Mouse (Mus musculus) natural killer cell, adult 2 months (primary cell): Measurements from ENCODE around the gene Ak5.
"Not testable (repeated sequence)": the region's sequence is repeated elsewhere in the genome, so short reads cannot be mapped to it uniquely, and the experiment has no call there.

Experiments
- DNase-seq, 2 experiments: peaks; one replicate each; pipeline ENCODE4 v3.0.0; 2022; ENCODE audit warnings: low spot score in 2 of 2

Gene Ak5

DNA sequence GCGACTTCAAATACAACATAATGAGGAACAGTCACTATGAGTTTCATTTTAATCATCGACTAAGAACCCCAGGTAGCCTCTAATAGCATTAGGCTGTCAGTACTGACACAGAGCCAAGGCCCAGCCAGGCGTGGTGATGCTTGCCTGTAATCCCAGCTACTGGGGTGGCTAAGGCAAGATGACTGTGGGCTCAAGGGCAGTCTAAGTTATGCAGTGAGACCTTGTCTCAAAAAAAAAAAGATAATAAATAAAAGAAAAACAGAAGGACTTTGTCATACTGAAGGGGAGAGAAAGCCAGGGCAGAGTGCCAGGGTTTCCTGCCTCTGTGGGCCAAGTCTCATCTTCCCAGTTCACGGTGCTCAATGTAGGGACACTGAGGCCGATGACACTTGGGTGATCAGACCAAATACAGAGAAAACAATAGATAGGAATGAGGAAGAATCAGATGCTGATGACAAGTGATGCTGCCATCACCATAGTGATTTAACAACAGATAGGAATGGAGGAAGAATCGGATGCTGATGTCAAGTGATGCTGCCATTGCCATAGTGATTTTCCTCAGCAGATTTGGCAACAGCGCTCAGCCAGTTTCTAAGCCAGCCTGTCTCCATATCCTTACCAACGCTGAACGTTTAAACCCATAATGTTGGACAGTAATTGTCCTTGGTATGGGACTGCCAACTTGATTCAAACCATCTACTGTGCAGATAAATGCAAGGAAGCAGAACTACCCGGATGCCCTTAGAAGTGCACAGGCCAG, 42.9 kb downstream of the Ak5 start:
- no peak for DNase-seq

GRCm38 (mm10) chr3:152620534-152620933, 47.6 kb downstream of the Ak5 start:
- no peak for DNase-seq

- DNase-seq, result no peak
Measured at GRCm38 (mm10) chr3:152620058-152620457, 48.1 kb downstream of the Ak5 start.

- no peak for DNase-seq
Measured at GRCm38 (mm10) chr3:152609076-152609475, 59.1 kb downstream of the Ak5 start.

DNA sequence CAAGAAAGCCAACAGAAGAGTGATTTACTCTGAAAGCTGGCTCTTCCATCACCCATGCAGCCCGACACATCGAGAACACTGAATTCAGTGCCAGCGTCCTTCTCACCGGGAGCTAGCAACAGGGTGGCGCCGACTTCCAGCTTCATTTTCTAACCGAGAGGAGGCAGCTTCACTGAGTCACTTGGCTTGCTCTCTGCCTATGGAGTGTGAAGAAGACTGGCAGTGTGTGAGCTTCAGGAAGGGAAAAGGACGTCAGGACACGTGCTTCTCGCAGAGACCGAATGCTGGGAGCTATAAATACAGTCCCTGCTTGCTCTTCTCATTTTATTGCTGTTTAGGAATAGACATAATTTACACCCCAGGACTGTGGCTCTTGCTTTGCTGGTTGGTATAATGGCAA, 62.3 kb downstream of the Ak5 start:
- DNase-seq, result no peak

DNA sequence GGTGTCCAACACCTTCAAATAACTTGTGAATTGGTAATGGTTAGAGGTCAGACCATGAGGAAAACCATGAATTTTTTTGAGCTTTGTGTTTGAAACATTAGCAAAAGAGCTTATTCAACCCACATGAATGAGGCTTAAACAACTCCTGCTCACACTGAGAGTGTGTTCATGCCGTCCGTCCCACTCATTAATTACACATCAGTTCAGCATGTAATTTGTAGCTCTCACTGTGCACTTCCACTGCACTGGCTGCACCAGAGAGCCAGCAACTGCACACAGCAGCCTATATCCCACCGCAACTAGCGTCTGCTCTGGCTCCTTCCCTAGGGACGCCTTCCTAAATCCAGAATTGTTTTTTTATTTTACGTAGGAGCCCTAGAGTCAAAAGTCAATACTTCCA, 68.5 kb downstream of the Ak5 start:
- DNase-seq, result no peak

GRCm38 (mm10) chr3:152596406-152597050, 71.6 kb downstream of the Ak5 start:
- DNase-seq, result no peak

DNA sequence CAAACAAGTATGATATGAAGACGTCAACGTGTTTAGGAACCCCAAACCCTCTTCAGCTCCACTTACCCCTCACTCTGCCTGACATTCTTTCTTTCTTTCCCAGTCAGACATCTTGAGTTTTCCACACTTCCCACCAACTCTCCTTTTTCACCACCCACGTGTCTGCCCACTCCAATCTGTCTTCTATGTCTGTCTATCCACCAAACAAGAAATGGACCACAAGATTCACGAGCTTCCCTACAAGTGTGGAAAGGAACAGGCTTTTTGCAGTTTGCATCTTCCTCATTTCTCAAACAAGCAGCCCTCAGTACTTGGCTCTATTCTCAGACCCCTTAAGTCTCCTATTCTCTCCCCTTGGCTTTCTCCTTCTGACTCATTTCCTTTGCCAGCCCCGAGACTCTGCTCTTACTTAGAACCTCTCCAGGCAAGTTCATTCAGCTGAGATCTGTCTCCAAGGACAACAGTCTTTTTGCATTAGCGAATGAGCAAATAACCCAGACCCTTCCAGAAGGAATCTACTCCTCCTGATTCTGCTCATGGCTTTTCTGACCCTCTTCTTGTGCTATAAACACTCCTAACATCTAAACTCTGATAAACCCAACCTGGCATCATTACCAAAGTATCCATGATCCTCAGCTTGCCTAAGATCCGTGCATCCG, 75.3 kb downstream of the Ak5 start:
- DNase-seq, result no peak

- no peak for DNase-seq
Measured at GRCm38 (mm10) chr3:152590491-152590890, 77.7 kb downstream of the Ak5 start.

DNA sequence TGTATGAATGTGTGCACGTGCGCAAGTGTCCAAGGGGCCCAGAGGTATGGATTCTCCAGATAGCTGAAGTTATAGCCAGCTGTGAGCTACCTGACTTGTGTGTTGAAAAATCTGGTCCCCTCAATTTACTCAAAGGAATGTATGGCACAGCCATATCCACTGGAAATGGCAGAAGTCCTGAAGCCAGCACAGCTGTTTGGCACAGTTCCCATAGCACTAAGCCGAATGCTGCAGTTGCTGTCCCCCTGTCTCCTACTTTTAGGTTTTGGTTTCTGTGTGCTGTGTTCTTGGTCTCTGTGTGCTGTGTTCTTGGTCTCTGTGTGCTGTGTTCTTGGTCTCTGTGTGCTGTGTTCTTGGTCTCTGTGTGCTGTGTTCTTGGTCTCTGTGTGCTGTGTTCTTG, 79.1 kb downstream of the Ak5 start:
- DNase-seq, result not testable (repeated sequence)

GRCm38 (mm10) chr3:152587007-152587406, 81.2 kb downstream of the Ak5 start:
- no peak for DNase-seq

DNA sequence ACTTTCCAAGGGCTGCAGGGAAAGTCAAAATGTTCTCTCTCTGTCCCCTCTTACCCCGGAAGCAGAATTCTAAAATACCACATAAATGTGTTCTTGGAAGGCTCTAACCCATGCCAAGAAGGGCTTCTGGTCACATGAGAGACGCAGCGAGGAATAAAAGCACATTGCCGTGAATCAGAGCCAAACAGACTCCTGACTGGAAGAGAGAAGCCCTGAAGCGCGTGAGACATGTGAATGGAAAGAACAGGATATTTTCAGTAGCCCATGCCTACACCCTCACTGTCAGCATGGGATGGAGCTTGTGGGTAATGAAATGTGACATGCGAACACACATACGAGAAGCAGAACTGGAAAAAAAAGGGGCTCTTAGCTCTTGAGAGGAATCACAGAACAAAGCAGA, 82.0 kb downstream of the Ak5 start:
- no peak for DNase-seq

DNA sequence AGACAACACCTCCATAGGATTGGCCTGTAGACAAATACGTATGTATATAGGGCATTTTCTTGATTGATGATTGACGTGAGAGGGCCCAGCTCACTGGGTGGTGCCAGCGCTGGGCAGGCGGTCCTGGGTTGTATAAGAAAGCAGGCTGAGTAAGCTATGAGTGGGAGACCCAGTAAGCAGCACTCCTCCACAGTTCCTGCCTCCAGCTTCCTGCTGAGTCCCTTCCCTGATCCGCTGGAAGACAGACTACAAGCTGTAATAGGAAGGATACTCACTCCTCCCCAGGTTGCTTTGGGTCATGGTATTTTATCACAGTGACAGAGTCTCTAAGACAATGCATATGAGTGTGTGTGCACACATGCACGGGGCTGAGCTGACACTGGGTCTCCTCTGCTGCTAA, 82.6 kb downstream of the Ak5 start:
- no peak for DNase-seq

- no peak for DNase-seq
Measured at GRCm38 (mm10) chr3:152583033-152583432, 85.1 kb downstream of the Ak5 start.

- not testable (repeated sequence) for DNase-seq
Measured at GRCm38 (mm10) chr3:152581853-152582252, 86.3 kb downstream of the Ak5 start.

DNA sequence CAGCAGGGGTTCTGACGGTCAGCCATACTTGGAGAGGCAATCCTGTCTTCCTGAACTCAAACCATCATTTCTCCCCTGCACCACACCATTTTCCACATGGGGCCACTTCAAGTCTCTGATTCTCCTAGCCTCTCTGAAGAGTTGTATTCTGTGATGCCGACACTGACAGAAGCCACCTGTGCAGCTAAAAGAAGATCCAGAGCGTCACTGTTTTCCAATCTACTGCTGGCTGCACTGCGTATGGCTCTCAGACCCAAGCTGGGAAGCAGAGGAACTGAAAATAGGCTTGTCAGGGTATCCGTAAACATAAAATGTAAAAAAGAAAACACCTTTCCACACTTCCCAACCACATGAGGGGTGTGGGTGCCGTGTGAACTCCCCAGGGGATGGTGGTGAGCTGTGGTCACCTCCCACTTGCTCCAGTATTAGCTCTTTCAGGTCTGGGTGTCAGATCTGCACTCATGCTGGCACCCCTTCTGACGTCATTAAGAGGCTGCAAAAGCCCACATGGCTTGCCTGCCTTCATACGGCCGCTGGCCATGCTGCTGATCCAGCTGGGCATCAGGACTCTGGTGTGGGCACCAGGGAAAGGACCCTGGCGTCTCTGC, 88.1 kb downstream of the Ak5 start:
- DNase-seq, result no peak

DNA sequence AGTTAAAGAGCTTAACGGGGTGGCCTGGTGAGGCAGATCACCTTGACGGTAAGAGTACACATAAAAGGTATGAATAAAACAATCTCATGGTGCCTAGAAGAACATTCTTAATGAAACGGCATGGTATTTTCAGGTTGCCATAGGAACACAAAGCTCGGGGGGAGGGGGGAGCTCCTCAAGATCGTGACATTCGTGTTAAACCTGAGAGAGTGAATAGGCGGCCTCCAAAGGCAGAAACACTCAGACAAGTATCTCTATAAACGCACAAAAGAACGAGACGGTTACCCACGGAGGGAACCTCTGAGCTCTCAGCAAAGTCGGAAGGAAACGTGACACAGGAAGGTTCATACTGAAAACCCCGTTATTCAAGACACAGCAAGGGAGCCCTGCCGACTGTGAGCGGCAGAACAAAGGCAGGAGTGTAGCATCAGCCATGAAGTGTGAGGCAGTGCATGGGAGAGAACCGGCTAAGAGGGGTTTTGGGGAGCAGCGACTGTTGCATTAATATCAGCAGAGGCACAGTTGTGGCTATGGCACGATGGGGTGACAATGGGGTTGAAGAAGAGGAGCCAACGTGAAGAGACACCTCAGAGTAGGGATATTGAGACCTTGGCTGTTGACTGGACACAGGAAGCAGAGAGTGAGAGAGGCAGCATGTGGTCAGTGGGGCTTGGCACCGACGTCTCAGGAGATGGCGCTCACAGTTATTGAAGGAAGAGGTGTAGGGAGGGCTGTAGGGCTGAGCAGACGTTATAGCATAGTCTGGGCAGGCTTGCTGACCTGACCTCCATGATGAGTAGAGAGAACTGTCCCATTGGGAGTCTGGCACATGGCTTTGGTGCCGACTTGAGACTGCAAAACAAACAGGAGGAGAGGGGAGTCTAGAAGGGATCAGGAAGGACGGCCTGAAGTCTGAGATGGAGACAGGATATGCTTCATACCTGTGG, 89.6 kb downstream of the Ak5 start:
- no peak for DNase-seq

DNA sequence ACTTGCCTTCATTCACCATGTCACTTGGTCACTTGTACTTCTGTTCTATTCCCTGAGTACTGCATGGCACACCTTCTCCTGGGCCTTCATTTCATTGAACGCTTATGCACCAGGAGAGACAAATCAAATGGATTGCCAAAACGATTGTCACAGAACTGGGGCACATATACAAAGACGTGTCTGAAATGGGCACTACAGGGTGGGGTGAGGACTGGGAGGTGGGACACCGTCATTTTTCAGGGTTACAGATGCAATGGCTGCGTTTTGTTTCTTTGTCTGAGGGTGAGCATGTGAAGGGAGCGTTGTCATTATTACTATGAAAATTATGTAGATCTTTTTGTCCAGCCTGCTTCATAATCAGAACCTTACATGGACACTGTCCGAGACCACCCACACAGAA, 90.4 kb downstream of the Ak5 start:
- DNase-seq, result no peak

- no peak for DNase-seq
Measured at GRCm38 (mm10) chr3:152577273-152577672, 90.9 kb downstream of the Ak5 start.

DNA sequence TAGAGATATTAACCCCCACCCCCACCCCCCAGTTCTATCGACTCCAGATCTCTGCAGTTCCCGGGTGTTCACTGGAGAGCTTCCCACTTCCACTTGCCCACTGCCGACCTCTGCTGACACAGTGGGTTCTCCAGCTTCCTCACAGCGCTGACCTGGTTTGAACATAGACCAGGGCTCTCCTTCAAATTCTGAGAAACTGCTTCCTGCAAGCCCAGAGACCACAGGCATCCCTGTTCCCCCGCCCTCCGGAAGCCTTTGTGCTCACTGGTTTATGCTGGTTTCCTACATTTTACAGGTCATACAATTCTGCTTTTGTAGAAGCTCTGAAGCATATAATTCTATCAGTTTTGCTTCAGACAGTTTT, 98.9 kb downstream of the Ak5 start:
- no peak for DNase-seq

DNA sequence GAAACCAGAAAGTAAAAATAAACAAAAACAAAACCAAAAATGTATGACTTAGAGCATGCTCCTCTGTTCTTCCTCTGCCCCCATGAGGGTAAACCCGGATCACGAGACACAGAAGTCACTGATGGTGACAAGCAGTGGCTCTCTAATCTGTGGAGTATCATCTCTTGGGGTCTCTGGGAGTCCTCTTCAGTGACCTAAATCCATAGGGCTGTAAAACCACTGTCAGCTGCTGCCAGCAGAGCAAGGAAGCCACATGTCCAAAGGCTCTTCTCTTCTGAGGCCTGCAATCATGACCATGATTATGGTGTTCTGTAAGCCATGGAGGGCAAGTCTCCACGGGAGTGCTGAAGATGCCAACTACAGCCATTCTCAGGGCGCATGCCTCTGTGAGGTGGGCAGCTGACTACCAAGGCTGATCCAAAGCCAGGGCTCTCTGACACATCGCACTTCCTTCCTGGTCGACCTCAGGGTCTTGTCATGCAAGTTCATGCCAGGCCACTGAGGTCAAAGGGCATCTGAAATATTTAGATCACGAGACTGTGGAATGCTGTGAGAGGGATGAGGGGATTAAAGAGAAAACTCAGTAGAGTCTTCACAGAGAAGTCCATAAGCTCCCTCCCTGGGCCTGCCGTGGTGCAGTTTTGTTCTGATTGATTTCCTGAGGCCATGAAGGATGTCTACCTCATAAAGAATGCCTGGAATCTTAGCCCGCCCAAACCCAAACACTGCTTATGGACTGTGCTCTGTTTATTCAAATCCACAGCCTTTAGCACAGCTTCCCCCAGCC, 99.5 kb downstream of the Ak5 start:
- no peak for DNase-seq
